Mouse (Mus musculus): ENCODE results near the gene Il15ra. TPM values are rescaled to one million over a fixed set of nuclear protein-coding genes. Genes with fewer than 3 reads are reported as not detected.
"Not testable (repeated sequence)": the region's sequence is repeated elsewhere in the genome, so short reads cannot be mapped to it uniquely, and the experiment has no call there.

Il15ra gene
- polyA plus RNA-seq, 1 experiment = not detected

DNA sequence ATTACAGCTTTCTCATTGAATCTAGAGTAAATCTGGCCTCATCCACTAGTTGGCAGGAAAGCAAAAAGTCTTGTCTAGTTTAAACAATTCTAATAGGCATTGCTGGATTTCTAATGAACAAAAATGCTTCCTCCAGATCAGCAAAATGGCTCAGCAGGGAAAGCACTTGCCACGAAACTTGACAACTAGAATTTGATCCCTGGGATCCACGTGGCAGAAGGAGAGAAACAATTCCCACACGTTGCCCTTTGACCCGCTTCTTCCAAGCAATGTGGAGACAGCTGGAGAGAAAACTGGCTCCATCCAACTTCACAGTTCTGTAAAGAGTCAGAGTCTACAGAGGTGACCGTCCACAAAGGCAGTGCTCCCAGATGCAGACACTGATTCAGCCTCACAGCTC is 6.1 kb upstream of the Il15ra start:
- Histone ChIP-seq H3K27ac (ENCODE audit: insufficient read depth, low read depth, low read length) (no peak overlapping the region), H3K4me1 (ENCODE audit: control insufficient read depth, insufficient read depth, low read length) (no peaks in the 10 kb centered on the region), H3K4me3 (ENCODE audit: insufficient read depth, low read depth, low read length) (no peak overlapping the region)
- 64% methylated on average over 5 of the region's 5 CpGs for WGBS
- no peak for TF ChIP-seq POLR2A (IDR thresholded peaks at IDR 0.05; ENCODE audit: insufficient read depth, low read depth, low read length)
- TF ChIP-seq CTCF (IDR thresholded peaks at IDR 0.05; ENCODE audit: insufficient read depth, low read depth, low read length) = no peak

DNA sequence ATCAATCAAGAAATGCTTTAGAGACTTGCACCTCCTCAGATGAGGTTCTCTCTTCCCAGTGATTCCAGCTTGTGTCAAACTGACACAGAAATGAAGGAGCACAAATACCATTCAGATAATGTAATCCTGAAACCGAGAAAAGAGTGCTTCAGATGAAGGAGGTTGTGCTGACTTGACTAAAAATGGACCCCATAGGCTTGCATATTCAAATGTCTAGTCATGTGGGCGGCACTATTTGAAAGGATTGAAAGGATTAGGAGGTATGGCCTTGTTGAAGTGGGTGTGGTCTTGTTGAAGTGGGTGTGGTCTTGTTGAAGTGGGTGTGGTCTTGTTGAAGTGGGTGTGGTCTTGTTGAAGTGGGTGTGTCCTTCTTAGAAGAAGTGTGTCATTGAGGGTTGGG is 5.2 kb upstream of the Il15ra start:
- 84% methylated on average over 2 of the region's 2 CpGs for WGBS
- TF ChIP-seq CTCF (IDR thresholded peaks at IDR 0.05; ENCODE audit: insufficient read depth, low read depth, low read length) (no peak), POLR2A (IDR thresholded peaks at IDR 0.05; ENCODE audit: insufficient read depth, low read depth, low read length) (no peak)
- no peak overlapping the region for H3K4me3 ChIP-seq (ENCODE audit: insufficient read depth, low read depth, low read length)
- H3K27ac ChIP-seq (ENCODE audit: insufficient read depth, low read depth, low read length) = no peak overlapping the region
- peaks cover under 1% of the 10 kb centered on the region; the same call in 1 of the 2 replicates for H3K4me1 ChIP-seq (ENCODE audit: control insufficient read depth, insufficient read depth, low read length)

DNA sequence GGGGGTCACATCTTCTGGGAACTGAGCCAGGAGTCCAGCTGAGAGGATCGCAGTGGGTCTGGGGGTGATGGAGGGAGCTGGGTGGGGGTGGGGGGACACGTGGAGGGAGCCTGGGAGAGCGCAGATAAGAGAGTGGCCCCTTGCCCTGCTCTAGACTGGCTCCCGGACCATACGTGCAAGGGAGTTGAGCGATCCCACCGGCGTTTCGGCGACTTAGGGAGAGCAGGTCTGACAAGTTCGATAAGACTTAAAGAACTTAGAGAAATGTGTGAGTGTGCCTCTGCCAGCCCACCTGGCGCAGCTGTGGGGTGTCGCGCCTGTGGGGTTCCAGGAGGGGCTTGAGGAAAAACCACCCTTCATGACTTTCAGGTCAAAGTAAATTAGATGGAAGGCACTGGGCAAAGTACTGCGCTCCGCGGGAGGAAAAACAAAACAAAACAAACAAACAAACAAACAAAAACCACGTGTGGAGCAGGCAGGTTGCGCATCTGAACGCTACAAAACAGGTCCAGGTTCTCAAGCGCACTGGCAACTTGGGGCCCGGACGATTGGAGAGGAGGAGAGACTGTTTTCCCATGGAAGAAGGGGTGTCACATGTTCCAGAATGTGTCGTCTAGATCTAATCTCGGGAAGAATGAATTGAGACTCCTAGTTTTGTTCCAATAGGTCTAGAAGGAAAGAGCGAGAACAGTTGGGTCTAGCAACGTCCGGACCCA is 1.1 kb downstream of the Il15ra start:
- TF ChIP-seq POLR2A (IDR thresholded peaks at IDR 0.05; ENCODE audit: insufficient read depth, low read depth, low read length) (no peak), CTCF (IDR thresholded peaks at IDR 0.05; ENCODE audit: insufficient read depth, low read depth, low read length) (no peak)
- H3K27ac ChIP-seq (ENCODE audit: insufficient read depth, low read depth, low read length) = no peak overlapping the region
- peak overlapping the region; percentile 73 for H3K4me3 ChIP-seq (ENCODE audit: insufficient read depth, low read depth, low read length)
- WGBS = 2% methylated on average over 28 of the region's 28 CpGs
- peaks cover 9% of the 10 kb centered on the region for H3K4me1 ChIP-seq (ENCODE audit: control insufficient read depth, insufficient read depth, low read length)

DNA sequence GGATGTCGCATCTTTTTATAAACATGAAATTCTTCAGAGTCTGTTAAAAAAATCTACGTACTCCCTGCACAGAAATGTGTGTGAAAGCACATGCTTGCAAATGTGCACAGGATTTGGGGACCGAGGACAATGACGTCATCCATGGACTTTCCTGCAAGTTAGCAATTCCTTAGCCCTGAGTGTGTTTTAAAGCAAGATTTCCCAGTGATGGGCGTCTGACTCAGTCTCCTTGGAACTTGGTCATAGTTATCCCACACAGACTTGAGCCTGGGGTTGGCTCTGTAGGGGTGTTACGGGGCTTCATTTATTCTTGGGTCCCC is 1.6 kb downstream of the Il15ra start:
- Histone ChIP-seq H3K27ac (ENCODE audit: insufficient read depth, low read depth, low read length) (no peak overlapping the region), H3K4me3 (ENCODE audit: insufficient read depth, low read depth, low read length) (no peak overlapping the region), H3K4me1 (ENCODE audit: control insufficient read depth, insufficient read depth, low read length) (peaks cover 9% of the 10 kb centered on the region)
- no peak for TF ChIP-seq POLR2A (IDR thresholded peaks at IDR 0.05; ENCODE audit: insufficient read depth, low read depth, low read length)
- WGBS = 31% methylated on average over 6 of the region's 6 CpGs

DNA sequence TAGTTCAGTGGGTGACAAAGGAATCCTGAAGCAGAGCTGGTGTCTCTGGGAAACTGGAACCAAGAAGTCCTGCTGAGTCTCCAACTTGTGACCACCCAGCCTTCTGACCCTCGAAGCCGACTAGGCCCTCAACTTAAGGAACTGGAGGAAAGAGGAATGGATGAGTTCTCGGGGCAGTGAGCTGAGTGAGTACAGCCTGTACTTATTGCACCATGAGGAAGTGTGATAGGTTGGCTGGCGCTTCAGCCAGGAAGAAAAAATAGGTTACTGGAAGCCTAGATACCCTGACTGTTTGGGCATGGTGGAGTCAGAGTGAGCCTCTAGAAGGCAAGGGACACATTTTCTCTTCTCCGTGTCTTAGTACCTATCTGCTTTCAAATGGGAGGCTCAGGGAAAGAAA is 3.4 kb downstream of the Il15ra start:
- 87% methylated on average over 5 of the region's 5 CpGs for WGBS
- Histone ChIP-seq H3K4me3 (ENCODE audit: insufficient read depth, low read depth, low read length) (no peak overlapping the region), H3K27ac (ENCODE audit: insufficient read depth, low read depth, low read length) (no peak overlapping the region), H3K4me1 (ENCODE audit: control insufficient read depth, insufficient read depth, low read length) (peaks cover 9% of the 10 kb centered on the region)
- TF ChIP-seq POLR2A (IDR thresholded peaks at IDR 0.05; ENCODE audit: insufficient read depth, low read depth, low read length) = no peak

DNA sequence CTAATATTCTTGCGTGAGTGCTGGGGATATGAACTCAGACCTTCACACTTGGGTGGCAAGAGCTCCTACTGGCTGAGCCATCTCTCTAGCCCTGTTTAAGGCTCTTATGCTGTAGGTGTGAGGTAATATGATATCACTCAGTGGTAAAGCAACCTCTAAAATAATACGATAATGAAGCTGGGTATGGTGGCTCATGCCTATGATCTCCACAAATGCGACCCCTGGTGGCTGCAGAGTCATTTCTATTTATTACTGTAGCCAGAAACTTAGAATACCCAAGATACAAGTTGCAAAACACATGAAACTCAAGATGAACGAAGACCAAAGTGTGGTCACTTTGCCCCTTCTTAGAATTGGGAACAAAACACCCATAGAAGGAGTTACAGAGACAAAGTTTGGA is 5.0 kb downstream of the Il15ra start:
- not testable (repeated sequence) for H3K4me1 ChIP-seq (ENCODE audit: control insufficient read depth, insufficient read depth, low read length); H3K27ac ChIP-seq (ENCODE audit: insufficient read depth, low read depth, low read length); H3K4me3 ChIP-seq (ENCODE audit: insufficient read depth, low read depth, low read length)
- 57% methylated on average over 4 of the region's 4 CpGs for WGBS

DNA sequence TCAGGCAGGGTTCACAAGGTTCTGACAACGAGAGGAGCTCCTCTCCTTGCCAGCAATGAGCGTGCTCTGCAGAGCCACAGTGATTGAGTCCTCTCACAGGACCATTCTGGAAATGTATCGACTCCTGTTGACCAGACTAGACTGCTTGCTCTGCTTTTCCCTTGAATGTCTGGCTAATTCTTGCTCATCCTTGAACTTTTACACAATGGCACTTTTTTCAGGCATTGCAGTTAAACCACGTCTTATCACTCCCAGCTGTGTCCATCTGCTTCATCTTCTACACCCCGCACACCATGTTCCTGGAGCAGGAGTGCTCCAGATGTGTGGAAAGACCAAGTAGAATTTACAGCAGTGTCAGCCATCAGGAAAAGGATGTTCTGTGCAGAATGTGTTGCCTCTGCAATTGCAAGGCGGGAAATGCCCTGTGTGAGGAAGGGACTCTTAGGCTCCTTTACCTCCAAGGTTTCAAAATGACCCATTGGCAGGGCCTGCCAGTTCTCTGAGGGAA is 7.4 kb downstream of the Il15ra start:
- Histone ChIP-seq H3K4me3 (ENCODE audit: insufficient read depth, low read depth, low read length) (no peak overlapping the region), H3K27ac (ENCODE audit: insufficient read depth, low read depth, low read length) (no peak overlapping the region), H3K4me1 (ENCODE audit: control insufficient read depth, insufficient read depth, low read length) (no peaks in the 10 kb centered on the region)
- no peak for TF ChIP-seq CTCF (IDR thresholded peaks at IDR 0.05; ENCODE audit: insufficient read depth, low read depth, low read length)
- no peak for TF ChIP-seq POLR2A (IDR thresholded peaks at IDR 0.05; ENCODE audit: insufficient read depth, low read depth, low read length)
- 87% methylated on average over 6 of the region's 6 CpGs for WGBS

DNA sequence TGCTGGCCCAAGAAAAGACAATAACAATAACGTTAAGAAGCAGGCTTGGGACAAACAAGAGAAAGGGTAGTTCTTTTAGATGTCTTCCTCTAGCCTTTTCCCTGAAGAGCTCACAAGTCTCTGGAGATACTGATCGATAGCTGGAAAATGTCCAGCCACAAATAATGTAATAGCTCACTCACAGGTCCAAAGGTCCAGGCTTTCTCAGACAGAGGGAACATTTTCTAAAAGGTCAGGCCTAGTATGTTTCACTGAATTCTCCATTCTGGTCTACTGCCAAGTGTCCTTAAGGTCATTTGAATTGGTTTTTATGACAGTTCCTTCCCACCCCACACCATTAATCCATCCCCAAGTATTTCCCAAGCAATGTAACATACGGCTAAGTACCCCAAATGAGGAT is 7.9 kb downstream of the Il15ra start:
- Histone ChIP-seq H3K27ac (ENCODE audit: insufficient read depth, low read depth, low read length) (no peak overlapping the region), H3K4me1 (ENCODE audit: control insufficient read depth, insufficient read depth, low read length) (no peaks in the 10 kb centered on the region), H3K4me3 (ENCODE audit: insufficient read depth, low read depth, low read length) (no peak overlapping the region)
- 71% methylated on average over 3 of the region's 3 CpGs for WGBS
- TF ChIP-seq CTCF (IDR thresholded peaks at IDR 0.05; ENCODE audit: insufficient read depth, low read depth, low read length) (no peak), POLR2A (IDR thresholded peaks at IDR 0.05; ENCODE audit: insufficient read depth, low read depth, low read length) (no peak)

DNA sequence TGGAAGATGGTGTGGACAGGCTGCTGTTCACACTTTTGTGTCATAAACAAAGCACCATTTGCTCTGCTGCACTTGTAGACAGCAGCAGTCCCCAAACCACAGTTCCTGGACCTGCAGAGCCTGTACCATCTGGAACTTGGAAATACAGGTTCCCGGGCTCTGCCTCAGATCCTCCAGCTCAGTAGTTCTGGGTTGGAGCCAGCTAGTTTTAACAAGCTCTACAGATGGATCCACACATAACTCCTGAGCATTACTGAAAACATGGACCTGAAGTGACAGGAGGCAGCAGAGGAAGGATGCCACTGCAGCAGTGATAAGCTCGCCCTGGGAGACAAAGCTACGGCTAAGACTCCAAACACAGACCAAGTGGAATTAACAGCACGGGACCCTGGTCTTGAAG is 9.4 kb downstream of the Il15ra start:
- Histone ChIP-seq H3K27ac (ENCODE audit: insufficient read depth, low read depth, low read length) (no peak overlapping the region), H3K4me1 (ENCODE audit: control insufficient read depth, insufficient read depth, low read length) (no peaks in the 10 kb centered on the region), H3K4me3 (ENCODE audit: insufficient read depth, low read depth, low read length) (no peak overlapping the region)
- TF ChIP-seq CTCF (IDR thresholded peaks at IDR 0.05; ENCODE audit: insufficient read depth, low read depth, low read length) = no peak
- TF ChIP-seq POLR2A (IDR thresholded peaks at IDR 0.05; ENCODE audit: insufficient read depth, low read depth, low read length) = no peak
- WGBS = 90% methylated on average over 4 of the region's 4 CpGs

DNA sequence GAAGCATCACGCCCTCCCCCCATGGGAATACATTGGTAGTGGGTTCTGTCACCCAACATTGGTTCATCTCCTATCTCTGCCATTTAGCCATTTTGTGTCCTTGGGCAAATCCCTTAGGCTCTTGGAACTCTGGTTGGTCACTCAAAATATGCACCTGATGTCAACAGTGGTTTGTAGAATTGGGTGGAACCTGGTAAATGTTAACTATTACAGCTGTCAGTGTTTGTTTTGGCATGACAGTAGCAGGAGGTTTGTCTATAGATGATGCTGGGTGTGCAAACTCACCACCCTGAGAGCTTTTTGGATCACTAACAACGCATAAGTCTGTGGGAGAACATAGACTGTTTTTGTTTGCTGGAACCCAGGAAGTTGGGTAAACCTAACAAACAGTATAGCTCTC is 13.5 kb downstream of the Il15ra start:
- TF ChIP-seq CTCF (IDR thresholded peaks at IDR 0.05; ENCODE audit: insufficient read depth, low read depth, low read length) = no peak
- TF ChIP-seq POLR2A (IDR thresholded peaks at IDR 0.05; ENCODE audit: insufficient read depth, low read depth, low read length) = no peak
- Histone ChIP-seq H3K4me3 (ENCODE audit: insufficient read depth, low read depth, low read length) (no peak overlapping the region), H3K27ac (ENCODE audit: insufficient read depth, low read depth, low read length) (no peak overlapping the region), H3K4me1 (ENCODE audit: control insufficient read depth, insufficient read depth, low read length) (no peaks in the 10 kb centered on the region)
- WGBS = 89% methylated on average over 2 of the region's 2 CpGs
